13 mouse cellular contexts compared by ENCODE assay signal in the genomic region with DNA sequence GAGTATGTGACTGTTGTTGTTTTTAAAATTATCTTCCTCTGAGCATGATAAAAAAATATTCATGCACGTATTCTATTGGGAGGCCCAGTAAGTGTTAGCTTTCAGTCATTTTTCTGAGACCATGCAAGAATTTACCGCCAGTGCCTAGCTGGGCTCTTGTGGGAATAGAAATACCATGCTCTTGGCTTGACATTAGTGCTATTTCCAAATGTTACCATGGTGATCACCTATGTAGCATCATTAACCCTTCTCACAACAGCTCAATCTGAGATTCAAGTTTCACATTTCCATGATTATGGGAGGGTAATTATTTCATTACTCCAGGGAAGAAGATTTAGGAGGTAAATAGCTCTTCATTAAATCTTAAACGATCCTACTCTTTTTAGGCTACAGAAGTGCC.
"Had no signal": no experiment of that assay in that cellular context is flagged by ENCODE, and none has a peak within 500 bp of the region (broad histone marks: within the 10 kb centered on the region; RNA-seq: fewer than 3 reads in every experiment).

No protein-coding gene starts in this region.

- H3K36me3 ChIP-seq: limb, embryonic 10.5 days; liver, embryonic 15.5 days; stomach, embryonic 15.5 days had no signal

- DNase-seq: kidney, adult 8-10 months; kidney, postnatal 25 days; lung, adult 2 months; lung, postnatal 36 days; right cerebral cortex, postnatal 14 days; thymus, adult 2 months; thymus, postnatal 25 days had no signal

- H3K4me1 ChIP-seq: limb, embryonic 10.5 days; liver, embryonic 15.5 days; stomach, embryonic 15.5 days had no signal

- H3K27me3 ChIP-seq: liver, embryonic 15.5 days; stomach, embryonic 15.5 days had no signal

- H3K9ac ChIP-seq: liver, embryonic 15.5 days; stomach, embryonic 15.5 days had no signal

- H3K4me3 ChIP-seq: left cerebral cortex, adult 2 months; limb, embryonic 10.5 days; liver, embryonic 15.5 days; stomach, embryonic 15.5 days had no signal

- H3K4me2 ChIP-seq: liver, embryonic 11.5 days; liver, embryonic 15.5 days; stomach, embryonic 15.5 days had no signal

- H3K27ac ChIP-seq: left cerebral cortex, adult 2 months; limb, embryonic 10.5 days; liver, embryonic 15.5 days; stomach, embryonic 15.5 days had no signal

- ATAC-seq: lung, postnatal 0 days had no signal

- H3K9me3 ChIP-seq: limb, embryonic 10.5 days; liver, embryonic 15.5 days; stomach, embryonic 15.5 days had no signal
